In genomic region chr6:87323381-87323780, GRCm38 (mm10) we compare ENCODE assay signal across 9 mouse cellular contexts. TPM values are rescaled to one million over a fixed set of nuclear protein-coding genes. Genes with fewer than 3 reads are reported as not detected.
DNase-seq lines count a peak whose midpoint lies in the region; ATAC-seq lines count a peak whose summit lies in the region.
"Had no signal": no experiment of that assay in that cellular context is flagged by ENCODE, and none has a peak within 500 bp of the region (broad histone marks: within the 10 kb centered on the region; RNA-seq: fewer than 3 reads in every experiment).

No protein-coding gene starts in this region.

- WGBS in kidney, embryonic 15.5 days = 75% methylated on average over 2 of the region's 2 CpGs
- 89% methylated on average over 2 of the region's 2 CpGs for WGBS in midbrain, embryonic 14.5 days
- WGBS in midbrain, embryonic 10.5 days = 88% methylated on average over 2 of the region's 2 CpGs

- no peak overlapping the region for H3K9ac ChIP-seq in kidney, embryonic 15.5 days
- no peak overlapping the region for H3K9ac ChIP-seq in midbrain, embryonic 14.5 days (replicated peaks; ENCODE audit: low read length)
- H3K9ac ChIP-seq: embryonic facial prominence, embryonic 13.5 days had no signal

- no peaks in the 10 kb centered on the region for H3K9me3 ChIP-seq in kidney, embryonic 15.5 days (replicated peaks)
- H3K9me3 ChIP-seq in midbrain, embryonic 14.5 days (ENCODE audit: control insufficient read depth, low read length) = no peaks in the 10 kb centered on the region
- no peaks in the 10 kb centered on the region for H3K9me3 ChIP-seq in midbrain, embryonic 10.5 days (replicated peaks)
- H3K9me3 ChIP-seq: embryonic facial prominence, embryonic 13.5 days had no signal

- no peaks in the 10 kb centered on the region for H3K36me3 ChIP-seq in kidney, embryonic 15.5 days
- no peaks in the 10 kb centered on the region for H3K36me3 ChIP-seq in midbrain, embryonic 14.5 days (ENCODE audit: control insufficient read depth, insufficient read depth, low read length)
- no peaks in the 10 kb centered on the region for H3K36me3 ChIP-seq in midbrain, embryonic 10.5 days

- ATAC-seq in kidney, embryonic 15.5 days (replicated peaks; ENCODE audit: low FRiP score) = no peak
- ATAC-seq in midbrain, embryonic 14.5 days (ENCODE audit: low FRiP score, low TSS enrichment) = no peak

- H3K4me2 ChIP-seq in kidney, embryonic 15.5 days = no peak overlapping the region
- H3K4me2 ChIP-seq in midbrain, embryonic 14.5 days (ENCODE audit: low read length) = no peak overlapping the region
- H3K4me2 ChIP-seq: embryonic facial prominence, embryonic 13.5 days had no signal

- no peaks in the 10 kb centered on the region for H3K27me3 ChIP-seq in kidney, embryonic 15.5 days
- H3K27me3 ChIP-seq in midbrain, embryonic 14.5 days (ENCODE audit: control insufficient read depth, insufficient read depth, low read length) = no peaks in the 10 kb centered on the region
- no peaks in the 10 kb centered on the region for H3K27me3 ChIP-seq in midbrain, embryonic 10.5 days (ENCODE audit: low read depth, poor library complexity, severe bottlenecking)
- H3K27me3 ChIP-seq: embryonic facial prominence, embryonic 13.5 days had no signal

- DNase-seq in kidney, adult 11 months = peak; percentile 17
- peak; percentile 49 for DNase-seq in ES-CJ7 (ENCODE audit: low read depth, low spot score)
- peak; percentile 20 for DNase-seq in adrenal gland, postnatal 25 days
- peak; percentile 34 to 46 for DNase-seq in layer of hippocampus, postnatal 10 days (ENCODE audit: low spot score in 2 of 2)
- DNase-seq in thymus, postnatal 0 days (ENCODE audit: low spot score) = peak; percentile 70
- DNase-seq in midbrain, embryonic 14.5 days = no peak
- DNase-seq in midbrain, embryonic 10.5 days (ENCODE audit: low spot score) = no peak

- H3K27ac ChIP-seq in kidney, embryonic 15.5 days = no peak overlapping the region
- no peak overlapping the region for H3K27ac ChIP-seq in midbrain, embryonic 14.5 days (replicated peaks; ENCODE audit: low read depth, low read length)
- H3K27ac ChIP-seq in midbrain, embryonic 10.5 days (replicated peaks) = no peak overlapping the region
- H3K27ac ChIP-seq: embryonic facial prominence, embryonic 13.5 days had no signal

- H3K4me3 ChIP-seq in kidney, embryonic 15.5 days (replicated peaks) = no peak overlapping the region
- H3K4me3 ChIP-seq in midbrain, embryonic 14.5 days (replicated peaks; ENCODE audit: low read depth, low read length) = no peak overlapping the region
- H3K4me3 ChIP-seq in midbrain, embryonic 10.5 days = no peak overlapping the region
- H3K4me3 ChIP-seq: embryonic facial prominence, embryonic 13.5 days had no signal

- peaks cover 11% of the 10 kb centered on the region for H3K4me1 ChIP-seq in kidney, embryonic 15.5 days
- no peaks in the 10 kb centered on the region for H3K4me1 ChIP-seq in midbrain, embryonic 14.5 days (ENCODE audit: control insufficient read depth, insufficient read depth, low read length)
- H3K4me1 ChIP-seq in midbrain, embryonic 10.5 days = 0 out of 2 replicates have a peak, but pooled peaks cover 2% of the 10 kb centered on the region

RNA-seq across cellular contexts. Expression of gene Antxr1, which starts 12.2 kb away (rescaled TPM):
- polyA plus RNA-seq in kidney, embryonic 15.5 days (2015; fragmentation: Nextera tagmentation; extraction: Ambion mirVana) = 6.2 and 6.3 TPM in 2 replicates
- 16.5 and 19.4 TPM in 2 replicates for total RNA-seq in adrenal gland, postnatal 25 days (2021)
- 10 to 100 TPM; 15.4 to 16.5 TPM for total RNA-seq in layer of hippocampus, postnatal 10 days (2021)
- polyA plus RNA-seq in thymus, postnatal 0 days (2015; fragmentation: Nextera tagmentation; extraction: Ambion mirVana) = 0.61 and 0.75 TPM in 2 replicates
- polyA plus RNA-seq in midbrain, embryonic 14.5 days (2014; fragmentation: Nextera tagmentation; extraction: Ambion mirVana) = 2.7 and 3.6 TPM in 2 replicates
- 3.6 and 4.1 TPM in 2 replicates for polyA plus RNA-seq in midbrain, embryonic 10.5 days (2016; fragmentation: Nextera tagmentation; extraction: Ambion mirVana)

RNA-seq across cellular contexts. Expression of gene Gkn1, which starts 27.4 kb away (rescaled TPM):
- not detected in 2 replicates for polyA plus RNA-seq in kidney, embryonic 15.5 days (2015; fragmentation: Nextera tagmentation; extraction: Ambion mirVana)
- total RNA-seq in adrenal gland, postnatal 25 days (2021) = not detected in 2 replicates
- not detected for total RNA-seq in layer of hippocampus, postnatal 10 days (2021)
- 0.49 and 0.53 TPM in 2 replicates for polyA plus RNA-seq in thymus, postnatal 0 days (2015; fragmentation: Nextera tagmentation; extraction: Ambion mirVana)
- not detected in 2 replicates for polyA plus RNA-seq in midbrain, embryonic 14.5 days (2014; fragmentation: Nextera tagmentation; extraction: Ambion mirVana)
- not detected in 2 replicates for polyA plus RNA-seq in midbrain, embryonic 10.5 days (2016; fragmentation: Nextera tagmentation; extraction: Ambion mirVana)
- polyA plus RNA-seq: embryonic facial prominence, embryonic 13.5 days had no signal

RNA-seq across cellular contexts. Expression of gene Gkn2, which starts 49.8 kb away (rescaled TPM):
- polyA plus RNA-seq in kidney, embryonic 15.5 days (2015; fragmentation: Nextera tagmentation; extraction: Ambion mirVana) = not detected in 2 replicates
- total RNA-seq in adrenal gland, postnatal 25 days (2021) = not detected in 2 replicates
- not detected for total RNA-seq in layer of hippocampus, postnatal 10 days (2021)
- polyA plus RNA-seq in thymus, postnatal 0 days (2015; fragmentation: Nextera tagmentation; extraction: Ambion mirVana) = 0.96 and 0.99 TPM in 2 replicates
- polyA plus RNA-seq in midbrain, embryonic 14.5 days (2014; fragmentation: Nextera tagmentation; extraction: Ambion mirVana) = not detected in 2 replicates
- not detected in 2 replicates for polyA plus RNA-seq in midbrain, embryonic 10.5 days (2016; fragmentation: Nextera tagmentation; extraction: Ambion mirVana)
- polyA plus RNA-seq: embryonic facial prominence, embryonic 13.5 days had no signal

Comparison
In these comparisons a context has a peak if more than half of its experiments do, and no peak if none do; other contexts are left out.
1. DNase-seq: peak in kidney, adult 11 months (single experiment), ES-CJ7 (single experiment), adrenal gland, postnatal 25 days (single experiment), layer of hippocampus, postnatal 10 days (2 of 2) and thymus, postnatal 0 days (single experiment); none in midbrain, embryonic 14.5 days (single experiment) and midbrain, embryonic 10.5 days (single experiment).